Mouse (Mus musculus): ENCODE results near the gene Esam.
A peak's percentile ranks its signal among the peaks of the same experiment; 100 is the strongest.

Esam gene

DNA sequence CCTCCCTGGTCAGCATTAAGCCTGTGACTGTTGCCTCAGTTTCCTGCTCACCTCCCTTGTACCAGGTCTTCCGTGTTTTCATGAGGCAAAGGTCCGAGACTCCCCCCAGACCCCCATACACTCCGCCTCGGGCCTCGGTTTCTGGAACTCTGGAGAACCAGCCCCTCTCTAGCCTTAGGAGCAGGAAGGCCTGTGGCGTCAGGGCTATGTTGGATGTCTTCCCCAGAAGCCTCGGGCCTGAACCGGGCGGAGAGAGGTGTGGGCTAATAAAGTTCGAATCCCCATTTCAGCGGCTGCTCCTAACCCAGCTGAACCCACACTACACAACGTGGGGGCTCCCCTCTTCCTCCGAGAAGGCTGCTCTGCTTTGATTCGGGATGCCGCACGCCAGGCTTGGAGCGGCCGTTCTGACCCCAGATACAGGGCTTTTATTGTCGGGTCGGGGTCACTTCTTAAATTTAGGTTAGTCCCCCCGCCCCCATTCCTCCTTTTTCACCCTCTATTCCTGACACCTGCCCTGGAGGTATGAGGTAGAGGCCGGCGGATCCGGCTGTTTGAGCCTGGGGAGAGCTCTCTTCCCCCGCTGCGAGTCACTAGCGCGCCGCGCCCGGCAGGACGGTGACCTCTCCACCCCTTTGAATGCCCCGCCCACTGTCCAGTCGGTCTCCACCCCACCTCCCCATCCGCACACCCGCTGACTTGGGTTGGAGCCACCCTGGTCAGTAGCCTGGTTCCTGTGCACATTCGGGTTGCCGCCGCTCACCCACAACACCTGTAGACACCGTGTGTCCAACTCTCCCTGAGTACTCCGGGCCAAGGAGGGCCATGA, at the start of gene Esam:
TSS of gene Esam (plus strand) at position 683 of the 829 bp plus-strand sequence.
- peak; percentile 21 to 47 for DNase-seq

DNA sequence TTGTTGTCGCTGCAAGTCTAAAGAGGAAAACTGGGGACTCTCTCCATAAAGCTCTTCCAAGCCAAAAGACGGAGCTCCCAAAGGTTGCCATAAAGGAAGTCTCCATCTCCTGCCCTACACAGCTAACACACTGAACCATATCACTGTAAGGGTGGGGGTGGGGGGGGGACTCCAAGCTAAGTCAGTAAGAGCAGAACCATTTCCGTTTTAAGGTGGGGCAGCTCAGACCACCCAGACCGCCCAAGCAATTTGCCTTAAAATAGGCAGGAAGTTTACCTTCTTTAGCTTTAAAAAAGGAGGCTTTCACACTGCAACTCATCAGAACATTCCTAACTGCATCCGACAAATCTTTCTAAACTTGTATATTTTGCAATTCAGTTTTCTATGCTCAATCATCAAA, 42.7 kb upstream of the Esam start:
- no peak for DNase-seq

DNA sequence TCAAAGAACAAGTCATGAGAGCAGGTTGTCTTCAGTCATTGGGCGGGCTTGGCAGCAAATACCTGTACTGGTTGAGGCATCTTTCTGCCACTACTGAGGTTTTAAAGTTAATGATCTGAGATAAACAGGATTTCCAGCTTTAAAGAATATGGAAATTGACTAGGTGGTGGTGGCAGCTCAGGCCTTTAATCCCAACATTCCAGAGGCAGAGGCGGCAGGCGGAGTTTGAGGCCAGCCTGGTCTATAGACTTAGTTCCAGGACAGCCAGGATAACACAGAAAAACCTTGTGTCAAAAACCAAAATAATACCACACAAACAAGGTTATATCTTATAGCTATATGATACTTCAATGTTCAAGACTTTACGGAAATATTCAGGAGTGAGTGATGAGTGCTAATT, 39.8 kb upstream of the Esam start:
- DNase-seq, result no peak

- DNase-seq, result peak; percentile 97
These were observed 39.1 kb upstream of the Esam start, which contains the start of gene Msantd2 for GRCm38 (mm10) chr9:37488611-37489396. Msantd2 (plus strand) TSS chr9:37489319.

GRCm38 (mm10) chr9:37489446-37490120, 38.3 kb upstream of the Esam start:
- peak; percentile 62 to 64 for DNase-seq

DNA sequence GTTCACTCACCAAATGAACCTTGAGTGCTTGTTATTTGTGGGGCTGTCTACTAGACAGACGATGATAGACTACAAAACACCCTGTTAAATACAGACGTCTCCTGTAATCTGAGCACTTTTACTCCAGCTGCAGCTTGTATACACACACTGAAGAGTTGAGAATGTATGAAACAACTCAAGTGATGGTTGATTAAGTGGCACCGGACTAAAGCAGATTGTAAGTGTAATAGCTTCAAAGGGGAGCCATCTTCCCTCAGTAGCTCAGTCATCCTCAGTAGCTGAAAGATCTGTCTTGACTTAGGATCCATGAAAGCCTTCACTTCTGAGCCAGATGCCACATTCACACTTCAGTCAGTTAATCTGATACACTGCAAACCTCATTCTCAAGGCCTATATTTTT, 32.1 kb upstream of the Esam start:
- DNase-seq, result no peak

DNA sequence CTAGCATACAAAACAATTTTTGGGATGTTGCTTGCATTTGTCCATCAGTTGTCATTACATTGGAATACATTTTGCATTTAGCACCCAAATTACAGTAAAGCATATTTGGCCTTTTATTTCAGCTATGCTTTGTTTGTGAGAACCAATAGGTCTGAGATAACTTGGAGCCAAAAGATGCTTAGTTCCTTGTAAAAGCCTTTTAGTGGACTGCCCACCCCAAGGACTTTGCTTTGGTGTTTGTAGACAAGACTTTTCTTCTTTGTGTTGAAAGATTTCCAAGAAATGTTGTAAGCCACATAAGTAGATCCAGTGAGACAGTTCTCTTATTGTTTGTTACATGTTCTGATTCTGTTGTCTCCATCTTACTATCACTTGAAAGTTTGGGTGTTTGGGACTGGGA, 31.6 kb upstream of the Esam start:
- no peak for DNase-seq

DNA sequence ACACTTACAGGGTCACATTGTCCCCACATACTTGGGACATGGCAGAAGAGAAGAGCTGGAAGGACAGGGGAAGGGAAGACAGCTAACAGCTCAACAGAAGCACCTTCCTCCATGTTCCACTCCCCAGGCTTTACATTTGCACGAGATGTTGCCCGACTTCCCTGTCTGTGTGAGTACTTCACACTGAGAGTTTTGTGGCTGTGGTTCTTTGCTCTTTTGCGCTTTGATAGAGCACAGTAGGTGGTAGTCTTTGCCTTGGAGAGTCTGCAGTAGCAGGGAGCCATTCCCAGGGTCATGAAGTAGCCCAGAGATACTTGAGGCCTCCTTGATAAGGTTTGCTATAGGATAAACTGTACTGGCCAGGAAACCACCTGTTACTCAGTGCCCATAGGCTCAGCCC, 27.7 kb upstream of the Esam start:
- no peak for DNase-seq

DNA sequence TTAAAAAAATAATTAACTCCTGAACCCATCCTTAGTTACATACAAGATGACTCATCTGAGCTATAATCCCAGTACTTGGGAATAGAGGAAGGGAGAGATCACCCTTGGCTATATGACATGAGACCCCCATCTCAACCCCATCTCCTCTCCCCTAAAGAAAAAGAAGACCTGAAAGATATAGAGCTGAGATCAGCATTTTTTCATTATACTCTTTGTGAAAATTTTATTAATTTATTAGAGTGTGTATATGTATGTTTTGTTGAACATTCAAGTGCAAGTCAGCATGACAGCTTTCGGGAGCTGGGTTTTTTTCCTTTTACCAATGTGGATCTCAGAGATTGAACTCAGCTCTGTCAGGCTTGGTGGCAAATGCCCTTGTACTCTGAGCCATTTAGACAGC, 26.7 kb upstream of the Esam start:
- DNase-seq, result no peak

- no peak for DNase-seq
These were observed 23.5 kb upstream of the Esam start for GRCm38 (mm10) chr9:37504348-37504747.

DNA sequence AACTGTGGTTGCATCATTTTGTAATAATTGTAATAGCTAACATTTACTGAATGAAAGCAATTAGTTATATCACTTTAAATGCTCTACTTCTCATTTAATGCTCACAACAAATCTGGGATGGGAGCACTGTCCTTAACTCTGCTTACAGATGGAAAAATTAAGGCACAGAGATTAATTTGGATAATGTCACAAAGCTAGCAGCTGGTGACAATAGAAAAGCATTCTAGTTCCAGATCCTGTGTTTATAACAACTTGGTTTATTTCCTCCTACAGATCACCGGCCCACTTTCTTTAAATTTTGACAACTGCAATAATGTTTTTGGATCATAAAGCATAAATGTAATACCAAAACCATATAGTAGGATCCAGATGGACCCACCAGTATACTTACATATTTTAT, 21.9 kb upstream of the Esam start:
- DNase-seq, result no peak

- no peak for DNase-seq
These were observed 15.8 kb upstream of the Esam start for GRCm38 (mm10) chr9:37512097-37512496.

DNA sequence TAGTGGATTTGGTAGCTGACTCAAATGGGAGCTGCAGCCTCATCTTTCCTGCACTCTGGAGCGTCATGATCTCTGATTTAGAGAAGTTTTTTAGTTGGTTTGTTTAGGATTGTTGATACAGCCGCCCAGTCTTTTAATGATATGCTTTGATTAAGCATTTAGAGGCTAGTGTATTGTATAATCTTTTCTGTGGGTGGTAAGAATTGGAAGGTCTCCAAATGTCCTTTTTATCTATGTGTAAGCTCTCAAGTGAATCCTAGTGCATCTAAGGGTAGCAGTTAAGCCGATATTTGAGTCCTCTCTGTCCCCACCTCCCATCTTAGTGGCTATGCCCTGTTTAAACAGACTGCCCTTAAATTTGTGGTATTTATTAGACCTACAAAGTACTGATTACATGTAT, 13.4 kb upstream of the Esam start:
- DNase-seq, result no peak

- no peak for DNase-seq
These were observed 10.4 kb upstream of the Esam start for GRCm38 (mm10) chr9:37517467-37517866.

DNA sequence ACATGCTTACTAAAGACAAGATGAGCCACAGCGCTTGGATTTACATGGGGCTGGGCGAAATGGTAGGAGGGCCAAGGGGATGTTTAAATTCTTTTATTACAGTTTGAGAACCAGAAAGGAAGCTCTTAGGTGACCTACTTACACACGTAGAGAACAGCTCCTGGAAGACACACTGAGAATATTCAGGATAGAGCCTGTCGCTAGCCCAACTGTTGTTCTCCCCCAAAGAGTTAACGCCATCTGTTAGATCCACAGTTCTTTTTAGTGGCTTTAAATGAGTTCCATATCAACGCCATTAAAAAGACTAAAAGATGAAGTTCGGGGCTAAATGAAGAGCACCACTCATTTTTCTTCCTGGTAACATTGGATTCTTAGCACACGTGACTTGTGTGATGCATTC, 8.9 kb upstream of the Esam start:
- peak in 1 of 2 experiments; percentile 17 for DNase-seq

GRCm38 (mm10) chr9:37519995-37520394, 7.9 kb upstream of the Esam start:
- DNase-seq, result no peak

GRCm38 (mm10) chr9:37525461-37525860, 2.4 kb upstream of the Esam start:
- DNase-seq, result no peak

DNA sequence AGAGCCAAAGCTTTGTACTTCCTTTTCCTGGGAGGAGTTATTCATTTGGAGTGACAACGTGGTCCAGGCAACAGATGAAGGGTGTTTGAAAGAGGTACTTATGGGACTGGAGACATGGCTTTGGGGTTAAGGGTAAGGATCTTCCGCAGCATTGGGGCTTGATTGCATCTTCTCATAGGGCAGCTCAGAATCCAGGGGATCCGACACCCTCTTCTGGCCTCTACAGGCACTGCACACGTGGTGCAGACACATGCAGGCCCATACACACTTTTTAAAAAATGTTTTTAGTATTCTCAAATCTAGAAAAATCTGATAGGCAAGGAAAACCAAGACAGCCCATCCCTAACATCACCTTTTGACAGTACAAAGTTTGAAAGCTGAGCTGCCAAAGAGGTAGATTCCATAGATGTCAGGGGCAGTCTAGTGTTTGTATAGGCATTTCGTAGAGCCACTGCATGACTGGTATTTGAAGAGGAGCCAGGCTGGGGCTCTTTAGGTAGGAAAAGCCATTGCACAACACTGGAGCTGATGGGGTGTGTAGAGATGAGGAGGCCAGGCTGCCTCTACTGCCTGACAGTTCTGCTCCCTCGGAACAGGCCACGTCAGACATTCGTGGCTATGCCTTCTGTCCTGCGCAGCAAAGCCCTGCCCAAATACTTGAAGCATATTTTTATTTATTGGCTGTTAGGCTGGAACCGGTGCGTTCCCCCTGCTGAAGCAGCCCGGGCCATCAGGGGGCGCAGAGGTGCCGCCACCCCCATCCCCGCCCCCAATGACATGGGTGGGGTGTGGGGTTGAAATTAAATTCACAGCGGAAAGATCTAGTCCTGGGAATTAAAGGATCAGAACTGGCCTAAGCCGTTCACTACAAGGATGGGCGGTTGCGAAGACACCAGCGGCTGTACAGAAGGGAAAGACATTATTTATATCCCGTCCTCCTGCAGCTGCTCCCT, 1.2 kb upstream of the Esam start:
- DNase-seq, result peak in 1 of 2 experiments; percentile 17

- no peak for DNase-seq
These were observed 520 bp downstream of the Esam start for GRCm38 (mm10) chr9:37528225-37528970.

GRCm38 (mm10) chr9:37530031-37530887, 2.4 kb downstream of the Esam start:
- peak; percentile 64 to 72 for DNase-seq
